Mouse (Mus musculus) olfactory bulb, adult 2 months (tissue): ENCODE results near the gene Rragc.

Source experiments
- CTCF ChIP-seq: fragments of 200-500 bp; IDR thresholded peaks from 2 replicates; pipeline ENCODE4 v1.5.1; 2012; ENCODE audit warnings: low read depth, mild to moderate bottlenecking, low read length, moderate library complexity; ENCODE audit not compliant: insufficient read depth
- POLR2A ChIP-seq: fragments of 200-500 bp; IDR thresholded peaks from 2 replicates; pipeline ENCODE4 v1.6.1; 2012; ENCODE audit warnings: mild to moderate bottlenecking, low read depth, low read length, moderate library complexity; ENCODE audit not compliant: insufficient read depth

DNA sequence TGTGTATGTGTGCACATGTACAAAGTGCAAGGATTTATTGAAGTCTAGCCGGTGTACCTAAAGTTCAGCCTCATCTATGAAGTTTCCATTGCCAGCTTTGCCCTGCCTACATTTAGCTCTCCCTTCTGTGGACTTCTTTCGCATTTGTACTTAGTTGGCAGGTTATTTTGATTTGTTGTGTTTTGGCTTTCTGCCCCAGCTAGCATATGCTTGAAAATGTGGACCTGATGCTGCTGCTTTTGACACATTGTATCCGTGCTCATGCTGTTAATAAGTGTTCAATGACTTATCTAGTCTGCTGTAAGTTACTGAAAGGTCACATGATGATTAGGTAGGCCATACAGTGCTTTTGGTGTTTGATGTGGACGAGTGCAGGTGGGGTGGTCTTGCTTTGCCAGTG lies 17.1 kb downstream of the Rragc start:
- TF ChIP-seq CTCF (no peak), POLR2A (no peak)
